Mouse (Mus musculus) neural tube, embryonic 15.5 days (tissue): ENCODE data around the gene Tuba3a. TPM values are rescaled to one million over a fixed set of nuclear protein-coding genes. Genes with fewer than 3 reads are reported as not detected.
A peak's percentile ranks its signal among the peaks of the same experiment; 100 is the strongest.
"Not testable (repeated sequence)": the region's sequence is repeated elsewhere in the genome, so short reads cannot be mapped to it uniquely, and the experiment has no call there.

ENCODE experiments used
- ATAC-seq: fragments of 200-750 bp; cut with Nextera tagmentation; 2 replicates; pipeline ENCODE4 v1.8.0; 2017; ENCODE audit warnings: mild to moderate bottlenecking, moderate TSS enrichment, moderate library complexity; ENCODE audit not compliant: low FRiP score
- H3K27ac ChIP-seq: fragments of 300-500 bp; sonication (generic); replicated peaks from 2 replicates; pipeline ENCODE4 v1.5.1; 2015; ENCODE audit warnings: mild to moderate bottlenecking, inconsistent platforms
- H3K27me3 ChIP-seq: fragments of 300-500 bp; sonication (generic); replicated peaks from 2 replicates; pipeline ENCODE4 v1.6.1; 2015; ENCODE audit warnings: inconsistent platforms
- H3K36me3 ChIP-seq: fragments of 300-500 bp; sonication (generic); 2 replicates; pipeline ENCODE4 v1.6.1; 2015; ENCODE audit warnings: inconsistent platforms
- H3K4me1 ChIP-seq: fragments of 300-500 bp; sonication (generic); 2 replicates; pipeline ENCODE4 v1.6.1; 2015; ENCODE audit warnings: inconsistent platforms
- H3K4me2 ChIP-seq: fragments of 300-500 bp; sonication (generic); 2 replicates; pipeline ENCODE4 v1.6.1; 2015; ENCODE audit warnings: inconsistent platforms, mild to moderate bottlenecking, moderate library complexity
- H3K4me3 ChIP-seq: fragments of 300-500 bp; sonication (generic); replicated peaks from 2 replicates; pipeline ENCODE4 v1.5.1; 2015; ENCODE audit warnings: mild to moderate bottlenecking, inconsistent platforms
- H3K9ac ChIP-seq: fragments of 300-500 bp; sonication (generic); replicated peaks from 2 replicates; pipeline ENCODE4 v1.6.1; 2015; ENCODE audit warnings: mild to moderate bottlenecking, inconsistent platforms
- H3K9me3 ChIP-seq: fragments of 300-500 bp; sonication (generic); replicated peaks from 2 replicates; pipeline ENCODE4 v1.6.1; 2016; ENCODE audit warnings: inconsistent platforms
- WGBS: fragments of 180-500 bp; shearing (Covaris S2); methylation state at CpG from one replicate; pipeline ENCODE4 v1.1.7; 2015; ENCODE audit warnings: mixed read lengths; 5-methylcytosine and 5-hydroxymethylcytosine counted together
- polyA plus RNA-seq: library from polyadenylated mRNA; unstranded; fragments of >200 nt; fragmentation: Nextera tagmentation; extraction: Ambion mirVana; gene quantifications from 2 replicates; pipeline ENCODE4 v1.2.1, GENCODE M21; 2015

Gene Tuba3a
- polyA plus RNA-seq, 1 experiment from 2014 or later = not detected

- not testable (repeated sequence) for ATAC-seq, H3K9me3 ChIP-seq, H3K9ac ChIP-seq, H3K36me3 ChIP-seq, H3K27ac ChIP-seq, H3K4me2 ChIP-seq, H3K27me3 ChIP-seq, H3K4me1 ChIP-seq, H3K4me3 ChIP-seq
- WGBS = 93% methylated on average over 13 of the region's 13 CpGs
These were observed 3.1 kb downstream of the Tuba3a start for GRCm38 (mm10) chr6:125282721-125283120.

- Histone ChIP-seq H3K36me3 (no peaks in the 10 kb centered on the region), H3K9ac (no peak overlapping the region), H3K4me3 (no peak overlapping the region), H3K27me3 (no peaks in the 10 kb centered on the region), H3K4me2 (no peak overlapping the region), H3K27ac (no peak overlapping the region), H3K9me3 (no peaks in the 10 kb centered on the region), H3K4me1 (no peaks in the 10 kb centered on the region)
- ATAC-seq = no peak
- 54% methylated on average over 8 of the region's 8 CpGs for WGBS
These were observed 6.1 kb downstream of the Tuba3a start for GRCm38 (mm10) chr6:125279729-125280128.

GRCm38 (mm10) chr6:125274841-125275563, 10.8 kb downstream of the Tuba3a start:
- H3K4me3 ChIP-seq = no peak overlapping the region
- WGBS = 65% methylated on average over 15 of the region's 15 CpGs

GRCm38 (mm10) chr6:125272228-125272785, 13.5 kb downstream of the Tuba3a start:
- no peaks in the 10 kb centered on the region for H3K36me3 ChIP-seq
- 85% methylated on average over 10 of the region's 10 CpGs for whole genome bisulfite sequencing
- H3K4me3 ChIP-seq = no peak overlapping the region
- no peak overlapping the region for H3K9ac ChIP-seq
- no peak overlapping the region for H3K27ac ChIP-seq
- no peaks in the 10 kb centered on the region for H3K9me3 ChIP-seq
- peaks cover 4% of the 10 kb centered on the region for H3K4me1 ChIP-seq
- no peaks in the 10 kb centered on the region for H3K27me3 ChIP-seq
- no peak for ATAC-seq
- no peak overlapping the region for H3K4me2 ChIP-seq

More at GRCm38 (mm10) chr6:125274841-125275563, 10.8 kb downstream of the Tuba3a start:
- Histone ChIP-seq H3K4me1 (peaks cover 4% of the 10 kb centered on the region), H3K9me3 (no peaks in the 10 kb centered on the region), H3K4me2 (no peak overlapping the region), H3K27me3 (no peaks in the 10 kb centered on the region), H3K36me3 (no peaks in the 10 kb centered on the region), H3K9ac (no peak overlapping the region), H3K27ac (no peak overlapping the region)
- no peak for ATAC-seq

GRCm38 (mm10) chr6:125271455-125272227, 14.2 kb downstream of the Tuba3a start:
- Histone ChIP-seq H3K36me3 (no peaks in the 10 kb centered on the region), H3K4me1 (peaks cover 4% of the 10 kb centered on the region), H3K27ac (no peak overlapping the region), H3K27me3 (no peaks in the 10 kb centered on the region), H3K9me3 (no peaks in the 10 kb centered on the region), H3K4me3 (peak overlapping the region; percentile 19; the same call in 1 of the 2 replicates), H3K9ac (0 out of 2 replicates have a peak overlapping the region, but pooled peaks have one; percentile 28), H3K4me2 (peak overlapping the region; percentile 52)
- peak; percentile 83 for ATAC-seq
- 21% methylated on average over 17 of the region's 17 CpGs for WGBS

GRCm38 (mm10) chr6:125268799-125269198, 17.0 kb downstream of the Tuba3a start:
- Histone ChIP-seq H3K9ac (no peak overlapping the region), H3K4me2 (no peak overlapping the region), H3K27ac (no peak overlapping the region), H3K9me3 (no peaks in the 10 kb centered on the region), H3K4me1 (peaks cover 4% of the 10 kb centered on the region), H3K4me3 (no peak overlapping the region), H3K27me3 (no peaks in the 10 kb centered on the region), H3K36me3 (no peaks in the 10 kb centered on the region)
- WGBS = 58% methylated on average over 6 of the region's 6 CpGs
- ATAC-seq = no peak

- 75% methylated on average over 3 of the region's 3 CpGs for WGBS
- no peak for ATAC-seq
- no peaks in the 10 kb centered on the region for H3K27me3 ChIP-seq
- H3K4me3 ChIP-seq = no peak overlapping the region
- H3K36me3 ChIP-seq = no peaks in the 10 kb centered on the region
- no peak overlapping the region for H3K4me2 ChIP-seq
- H3K9ac ChIP-seq = no peak overlapping the region
- H3K27ac ChIP-seq = no peak overlapping the region
- H3K9me3 ChIP-seq = no peaks in the 10 kb centered on the region
- H3K4me1 ChIP-seq = peaks cover 4% of the 10 kb centered on the region
These were observed 18.4 kb downstream of the Tuba3a start for GRCm38 (mm10) chr6:125267469-125267868.

- not testable (repeated sequence) for H3K9ac ChIP-seq, H3K4me3 ChIP-seq
These were observed 19.2 kb downstream of the Tuba3a start for GRCm38 (mm10) chr6:125266600-125266999.

GRCm38 (mm10) chr6:125266091-125266490, 19.8 kb downstream of the Tuba3a start:
- 75% methylated on average over 13 of the region's 13 CpGs for WGBS
- H3K4me1 ChIP-seq = no peaks in the 10 kb centered on the region
- H3K9ac ChIP-seq = no peak overlapping the region
- no peaks in the 10 kb centered on the region for H3K36me3 ChIP-seq
- H3K4me3 ChIP-seq = no peak overlapping the region
- H3K9me3 ChIP-seq = no peaks in the 10 kb centered on the region
- H3K4me2 ChIP-seq = no peak overlapping the region
- no peaks in the 10 kb centered on the region for H3K27me3 ChIP-seq
- no peak overlapping the region for H3K27ac ChIP-seq
- ATAC-seq = no peak

More at GRCm38 (mm10) chr6:125266600-125266999, 19.2 kb downstream of the Tuba3a start:
- H3K9me3 ChIP-seq, H3K4me2 ChIP-seq, H3K27me3 ChIP-seq, ATAC-seq, H3K36me3 ChIP-seq, H3K27ac ChIP-seq, H3K4me1 ChIP-seq: not testable (repeated sequence)
- 68% methylated on average over 6 of the region's 6 CpGs for WGBS

GRCm38 (mm10) chr6:125265239-125265638, 20.6 kb downstream of the Tuba3a start:
- no peaks in the 10 kb centered on the region for H3K27me3 ChIP-seq
- H3K4me1 ChIP-seq = no peaks in the 10 kb centered on the region
- no peak overlapping the region for H3K4me3 ChIP-seq
- 63% methylated on average over 10 of the region's 10 CpGs for WGBS
- no peak overlapping the region for H3K4me2 ChIP-seq
- no peak overlapping the region for H3K9ac ChIP-seq
- no peak for ATAC-seq
- H3K27ac ChIP-seq = no peak overlapping the region
- H3K9me3 ChIP-seq = no peaks in the 10 kb centered on the region
- no peaks in the 10 kb centered on the region for H3K36me3 ChIP-seq

- WGBS = 90% methylated on average over 9 of the region's 9 CpGs
These were observed 21.6 kb downstream of the Tuba3a start for GRCm38 (mm10) chr6:125264219-125264618.

More at GRCm38 (mm10) chr6:125264219-125264618, 21.6 kb downstream of the Tuba3a start:
- no peak overlapping the region for H3K4me3 ChIP-seq
- no peak overlapping the region for H3K4me2 ChIP-seq
- no peak overlapping the region for H3K9ac ChIP-seq
- no peaks in the 10 kb centered on the region for H3K27me3 ChIP-seq
- no peak for ATAC-seq
- no peak overlapping the region for H3K27ac ChIP-seq
- H3K36me3 ChIP-seq = no peaks in the 10 kb centered on the region
- H3K4me1 ChIP-seq = no peaks in the 10 kb centered on the region
- H3K9me3 ChIP-seq = no peaks in the 10 kb centered on the region
